Mouse (Mus musculus): ENCODE data around the gene Mthfd2l. TPM values are rescaled to one million over a fixed set of nuclear protein-coding genes. Genes with fewer than 3 reads are reported as not detected.

The Mthfd2l gene
- polyA plus RNA-seq, 1 experiment from 2014 or later, result 8.3 TPM

- ATAC-seq, result no peak
- Histone ChIP-seq H3K9ac (replicated peaks) (no peak overlapping the region), H3K9me3 (ENCODE audit: low read length) (no peaks in the 10 kb centered on the region), H3K36me3 (replicated peaks; ENCODE audit: insufficient read depth, low read length) (no peaks in the 10 kb centered on the region), H3K27ac (ENCODE audit: low read depth) (no peak overlapping the region), H3K4me2 (ENCODE audit: low read depth, low read length) (no peak overlapping the region), H3K4me1 (ENCODE audit: insufficient read depth) (no peaks in the 10 kb centered on the region), H3K27me3 (ENCODE audit: insufficient read depth, low read length) (no peaks in the 10 kb centered on the region), H3K4me3 (ENCODE audit: low read depth, low read length) (no peak overlapping the region)
- TF ChIP-seq EP300 (IDR thresholded peaks at IDR 0.05; ENCODE audit: low read depth) (no peak), CTCF (IDR thresholded peaks at IDR 0.05; ENCODE audit: low read depth) (no peak)
- WGBS (ENCODE audit: insufficient replicate concordance), result 62% methylated on average over 5 of the region's 5 CpGs
- no peak for DNase-seq
Measured at GRCm38 (mm10) chr5:90987605-90988004, 56.7 kb downstream of the Mthfd2l start.

- no peak for DNase-seq
- H3K9ac ChIP-seq (replicated peaks), result no peak overlapping the region
- TF ChIP-seq CTCF (IDR thresholded peaks at IDR 0.05; ENCODE audit: low read depth) (no peak), EP300 (IDR thresholded peaks at IDR 0.05; ENCODE audit: low read depth) (no peak)
- H3K4me2 ChIP-seq (ENCODE audit: low read depth, low read length), result no peak overlapping the region
- H3K9me3 ChIP-seq (ENCODE audit: low read length), result no peaks in the 10 kb centered on the region
- no peak for ATAC-seq
- H3K4me1 ChIP-seq (ENCODE audit: insufficient read depth), result no peaks in the 10 kb centered on the region
- no peaks in the 10 kb centered on the region for H3K36me3 ChIP-seq (replicated peaks; ENCODE audit: insufficient read depth, low read length)
- no peaks in the 10 kb centered on the region for H3K27me3 ChIP-seq (ENCODE audit: insufficient read depth, low read length)
- H3K27ac ChIP-seq (ENCODE audit: low read depth), result no peak overlapping the region
- 75% methylated on average over 3 of the region's 3 CpGs for WGBS (ENCODE audit: insufficient replicate concordance)
- no peak overlapping the region for H3K4me3 ChIP-seq (ENCODE audit: low read depth, low read length)
Measured at GRCm38 (mm10) chr5:90988149-90988548, 57.2 kb downstream of the Mthfd2l start.

- no peaks in the 10 kb centered on the region for H3K36me3 ChIP-seq (replicated peaks; ENCODE audit: insufficient read depth, low read length)
- no peaks in the 10 kb centered on the region for H3K9me3 ChIP-seq (ENCODE audit: low read length)
- H3K9ac ChIP-seq (replicated peaks), result no peak overlapping the region
- no peak overlapping the region for H3K4me3 ChIP-seq (ENCODE audit: low read depth, low read length)
- DNase-seq, result no peak
- 78% methylated on average over 4 of the region's 4 CpGs for WGBS (ENCODE audit: insufficient replicate concordance)
- no peak overlapping the region for H3K4me2 ChIP-seq (ENCODE audit: low read depth, low read length)
- H3K27me3 ChIP-seq (ENCODE audit: insufficient read depth, low read length), result no peaks in the 10 kb centered on the region
- ATAC-seq, result no peak
- H3K27ac ChIP-seq (ENCODE audit: low read depth), result no peak overlapping the region
- no peak for TF ChIP-seq EP300 (IDR thresholded peaks at IDR 0.05; ENCODE audit: low read depth)
- TF ChIP-seq CTCF (IDR thresholded peaks at IDR 0.05; ENCODE audit: low read depth), result no peak
- H3K4me1 ChIP-seq (ENCODE audit: insufficient read depth), result no peaks in the 10 kb centered on the region
Measured at GRCm38 (mm10) chr5:90988592-90988991, 57.7 kb downstream of the Mthfd2l start.

- TF ChIP-seq CTCF (IDR thresholded peaks at IDR 0.05; ENCODE audit: low read depth) (no peak), EP300 (IDR thresholded peaks at IDR 0.05; ENCODE audit: low read depth) (no peak)
- H3K27me3 ChIP-seq (ENCODE audit: insufficient read depth, low read length), result no peaks in the 10 kb centered on the region
Measured at GRCm38 (mm10) chr5:90999942-91000341, 69.0 kb downstream of the Mthfd2l start.

GRCm38 (mm10) chr5:91015216-91015615 lies 84.3 kb downstream of the Mthfd2l start:
- no peak overlapping the region for H3K27ac ChIP-seq (ENCODE audit: low read depth)
- no peaks in the 10 kb centered on the region for H3K9me3 ChIP-seq (ENCODE audit: low read length)
- no peak overlapping the region for H3K9ac ChIP-seq (replicated peaks)
- H3K27me3 ChIP-seq (ENCODE audit: insufficient read depth, low read length), result no peaks in the 10 kb centered on the region
- H3K4me1 ChIP-seq (ENCODE audit: insufficient read depth), result no peaks in the 10 kb centered on the region
- no peaks in the 10 kb centered on the region for H3K36me3 ChIP-seq (replicated peaks; ENCODE audit: insufficient read depth, low read length)
- no peak overlapping the region for H3K4me2 ChIP-seq (ENCODE audit: low read depth, low read length)
- 81% methylated on average over 10 of the region's 10 CpGs for WGBS (ENCODE audit: insufficient replicate concordance)
- ATAC-seq (no peak), DNase-seq (no peak)
- no peak overlapping the region for H3K4me3 ChIP-seq (ENCODE audit: low read depth, low read length)
- TF ChIP-seq EP300 (IDR thresholded peaks at IDR 0.05; ENCODE audit: low read depth) (no peak), CTCF (IDR thresholded peaks at IDR 0.05; ENCODE audit: low read depth) (no peak)

More at GRCm38 (mm10) chr5:90999942-91000341, 69.0 kb downstream of the Mthfd2l start:
- Histone ChIP-seq H3K4me3 (ENCODE audit: low read depth, low read length) (no peak overlapping the region), H3K27ac (ENCODE audit: low read depth) (no peak overlapping the region), H3K36me3 (replicated peaks; ENCODE audit: insufficient read depth, low read length) (no peaks in the 10 kb centered on the region), H3K9me3 (ENCODE audit: low read length) (no peaks in the 10 kb centered on the region), H3K9ac (replicated peaks) (no peak overlapping the region), H3K4me1 (ENCODE audit: insufficient read depth) (no peaks in the 10 kb centered on the region), H3K4me2 (ENCODE audit: low read depth, low read length) (no peak overlapping the region)
- 71% methylated on average over 8 of the region's 8 CpGs for WGBS (ENCODE audit: insufficient replicate concordance)
- DNase-seq, result no peak
- no peak for ATAC-seq

GRCm38 (mm10) chr5:91023114-91023513 lies 92.2 kb downstream of the Mthfd2l start:
- 34% methylated on average over 8 of the region's 8 CpGs for WGBS (ENCODE audit: insufficient replicate concordance)
- Histone ChIP-seq H3K27ac (ENCODE audit: low read depth) (no peak overlapping the region), H3K9me3 (ENCODE audit: low read length) (no peaks in the 10 kb centered on the region), H3K36me3 (replicated peaks; ENCODE audit: insufficient read depth, low read length) (no peaks in the 10 kb centered on the region), H3K4me3 (ENCODE audit: low read depth, low read length) (no peak overlapping the region), H3K4me1 (ENCODE audit: insufficient read depth) (no peaks in the 10 kb centered on the region), H3K4me2 (ENCODE audit: low read depth, low read length) (no peak overlapping the region), H3K9ac (replicated peaks) (no peak overlapping the region), H3K27me3 (ENCODE audit: insufficient read depth, low read length) (no peaks in the 10 kb centered on the region)
- DNase-seq, result no peak
- ATAC-seq, result no peak
- TF ChIP-seq EP300 (IDR thresholded peaks at IDR 0.05; ENCODE audit: low read depth), result no peak
- TF ChIP-seq CTCF (IDR thresholded peaks at IDR 0.05; ENCODE audit: low read depth), result no peak

- Histone ChIP-seq H3K4me2 (ENCODE audit: low read depth, low read length) (no peak within 1 kb of the TSS), H3K36me3 (replicated peaks; ENCODE audit: insufficient read depth, low read length) (no peaks in the 10 kb centered on the region), H3K4me1 (ENCODE audit: insufficient read depth) (no peaks in the 10 kb centered on the region), H3K9ac (replicated peaks) (no peak within 1 kb of the TSS), H3K27me3 (ENCODE audit: insufficient read depth, low read length) (0 out of 2 replicates have a peak, but pooled peaks cover 3% of the 10 kb centered on the region), H3K9me3 (ENCODE audit: low read length) (no peaks in the 10 kb centered on the region), H3K4me3 (ENCODE audit: low read depth, low read length) (no peak within 1 kb of the TSS), H3K27ac (ENCODE audit: low read depth) (no peak within 1 kb of the TSS)
- WGBS (ENCODE audit: insufficient replicate concordance), result 74% methylated on average over 6 of the region's 6 CpGs
- TF ChIP-seq CTCF (IDR thresholded peaks at IDR 0.05; ENCODE audit: low read depth), result no peak
- no peak for TF ChIP-seq EP300 (IDR thresholded peaks at IDR 0.05; ENCODE audit: low read depth)
- DNase-seq (no peak), ATAC-seq (no peak)
Measured at GRCm38 (mm10) chr5:91027164-91027563, 96.2 kb downstream of the Mthfd2l start, which contains the start of gene Epgn. TSS of gene Epgn (plus strand) at chr5:91027464.

Data from liver, postnatal 0 days (tissue).